Mouse (Mus musculus) hindbrain, embryonic 10.5 days (tissue): ENCODE measurements at regions not wholly inside any gene's neighbourhood (a gene's known extent, or its start where the extent isn't known, plus 50 kb on each side); places are given as distances from the start of the nearest gene placed in this dataset.

ENCODE experiments used
- DNase-seq: peaks from one replicate; pipeline ENCODE4 v3.0.0-alpha.2; 2017; ENCODE audit warnings: low spot score
- H3K27ac ChIP-seq: fragments of 300-500 bp; sonication (generic); 2 replicates; pipeline ENCODE4 v1.5.1; 2016; ENCODE audit warnings: mild to moderate bottlenecking, moderate library complexity
- H3K27me3 ChIP-seq: fragments of 300-500 bp; sonication (generic); 2 replicates; pipeline ENCODE4 v1.6.1; 2016; ENCODE audit warnings: mild to moderate bottlenecking; ENCODE audit not compliant: poor library complexity, insufficient read depth, severe bottlenecking
- H3K36me3 ChIP-seq: fragments of 300-500 bp; sonication (generic); 2 replicates; pipeline ENCODE4 v1.6.1; 2016; ENCODE audit warnings: mild to moderate bottlenecking, moderate library complexity
- H3K4me1 ChIP-seq: fragments of 300-500 bp; sonication (generic); replicated peaks from 2 replicates; pipeline ENCODE4 v1.6.1; 2016; ENCODE audit warnings: mild to moderate bottlenecking
- H3K4me3 ChIP-seq: fragments of 300-500 bp; sonication (generic); 2 replicates; pipeline ENCODE4 v1.5.1; 2016; ENCODE audit warnings: mild to moderate bottlenecking, moderate library complexity
- H3K9me3 ChIP-seq: fragments of 300-500 bp; sonication (generic); 2 replicates; pipeline ENCODE4 v1.6.1; 2016; ENCODE audit warnings: mild to moderate bottlenecking, moderate library complexity
- WGBS: fragments of 180-500 bp; shearing (Covaris S2); methylation state at CpG from one replicate; pipeline ENCODE4 v1.1.7; 2016; 5-methylcytosine and 5-hydroxymethylcytosine counted together

- Histone ChIP-seq H3K36me3 (no peaks in the 10 kb centered on the region), H3K4me1 (no peaks in the 10 kb centered on the region), H3K27ac (no peak overlapping the region), H3K4me3 (no peak overlapping the region), H3K9me3 (peaks cover 3% of the 10 kb centered on the region; the same call in 1 of the 2 replicates), H3K27me3 (no peaks in the 10 kb centered on the region)
- WGBS = 63% methylated on average over 2 of the region's 2 CpGs
- DNase-seq = no peak
Observed at GRCm38 (mm10) chr15:27381565-27381964, 84.9 kb upstream of the Ank start.

- H3K27me3 ChIP-seq = no peaks in the 10 kb centered on the region
- 0 out of 2 replicates have a peak, but pooled peaks cover 2% of the 10 kb centered on the region for H3K9me3 ChIP-seq
- no peak overlapping the region for H3K27ac ChIP-seq
- no peak overlapping the region for H3K4me3 ChIP-seq
- DNase-seq = no peak
- no peaks in the 10 kb centered on the region for H3K4me1 ChIP-seq
- no peaks in the 10 kb centered on the region for H3K36me3 ChIP-seq
- 96% methylated on average over 2 of the region's 2 CpGs for WGBS
Observed at GRCm38 (mm10) chr15:27390567-27390966, 75.9 kb upstream of the Ank start.

GRCm38 (mm10) chr15:27405721-27406161, 60.7 kb upstream of the Ank start:
- no peak for DNase-seq
- no peaks in the 10 kb centered on the region for H3K4me1 ChIP-seq
- H3K36me3 ChIP-seq = no peaks in the 10 kb centered on the region
- 80% methylated on average over 20 of the region's 20 CpGs for WGBS
- H3K27ac ChIP-seq = no peak overlapping the region
- no peaks in the 10 kb centered on the region for H3K9me3 ChIP-seq
- no peaks in the 10 kb centered on the region for H3K27me3 ChIP-seq
- H3K4me3 ChIP-seq = no peak overlapping the region

- Histone ChIP-seq H3K27me3 (no peaks in the 10 kb centered on the region), H3K36me3 (no peaks in the 10 kb centered on the region), H3K9me3 (no peaks in the 10 kb centered on the region), H3K27ac (no peak overlapping the region), H3K4me3 (no peak overlapping the region), H3K4me1 (no peaks in the 10 kb centered on the region)
- whole genome bisulfite sequencing = 93% methylated on average over 8 of the region's 8 CpGs
- DNase-seq = no peak
Observed at GRCm38 (mm10) chr15:27409856-27410255, 56.6 kb upstream of the Ank start.

DNA sequence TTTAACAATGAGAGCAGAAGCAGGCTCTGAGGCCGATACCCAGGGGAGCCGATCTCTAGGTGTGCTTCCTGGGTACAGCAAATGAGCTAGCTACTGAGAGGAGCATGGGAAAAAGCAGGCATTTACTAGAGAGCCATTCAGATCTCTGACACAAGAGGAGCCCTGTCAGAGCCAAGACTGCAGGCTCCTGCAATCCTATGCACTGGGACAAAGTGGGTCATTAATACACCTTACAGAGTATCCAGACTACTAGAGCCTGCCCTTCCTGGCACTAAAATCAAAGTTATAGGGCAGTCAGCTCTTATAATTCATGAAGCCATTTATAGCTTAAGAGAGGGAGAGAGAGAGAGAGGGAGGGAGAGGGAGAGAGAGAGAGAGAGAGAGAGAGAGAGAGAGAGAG, 54.2 kb upstream of the Ank start:
- Histone ChIP-seq H3K36me3 (no peaks in the 10 kb centered on the region), H3K27me3 (no peaks in the 10 kb centered on the region), H3K4me3 (no peak overlapping the region), H3K9me3 (no peaks in the 10 kb centered on the region), H3K27ac (no peak overlapping the region), H3K4me1 (no peaks in the 10 kb centered on the region)
- 91% methylated on average over 2 of the region's 2 CpGs for WGBS
- DNase-seq = no peak

DNA sequence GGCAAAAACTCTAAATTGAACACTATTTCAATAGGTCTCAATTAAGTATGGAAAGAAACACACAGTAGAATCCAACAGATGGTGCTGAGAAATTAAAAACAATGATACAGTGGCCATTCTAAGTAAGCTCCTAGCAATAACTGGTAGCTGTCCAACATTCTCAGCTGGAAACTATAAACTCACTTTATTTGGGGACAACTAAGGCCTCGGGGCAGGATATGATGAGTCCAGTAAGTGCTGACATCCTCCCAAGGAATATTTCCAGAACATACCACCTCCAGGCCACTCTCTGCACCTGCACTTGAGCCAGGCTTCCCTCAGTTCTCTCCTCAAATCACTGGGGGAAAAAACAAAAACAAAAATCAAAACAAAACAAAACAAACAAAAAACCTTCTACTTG, 53.7 kb upstream of the Ank start:
- 77% methylated on average over 1 of the region's 1 CpGs for WGBS

DNA sequence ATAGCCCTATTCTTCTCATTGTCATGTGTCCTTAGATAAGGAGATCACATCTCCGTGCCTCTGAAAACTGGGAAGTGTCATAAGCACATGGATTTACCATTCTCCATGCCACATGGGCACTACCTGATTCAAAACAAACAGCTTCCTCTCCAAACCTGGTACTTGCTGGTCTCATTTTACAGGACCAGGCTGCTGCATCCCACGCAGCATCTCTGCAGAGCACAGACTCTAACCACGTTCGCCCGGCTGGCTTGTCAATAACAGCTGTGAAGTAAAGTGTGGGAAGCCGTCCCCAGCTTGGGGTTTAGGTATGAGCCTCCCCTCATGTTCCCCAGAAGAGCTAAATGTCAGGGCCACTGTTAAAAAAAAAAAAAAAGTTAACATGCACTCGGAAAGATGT, 53.0 kb upstream of the Ank start:
- no peaks in the 10 kb centered on the region for H3K9me3 ChIP-seq
- 90% methylated on average over 7 of the region's 7 CpGs for WGBS
- H3K4me1 ChIP-seq = no peaks in the 10 kb centered on the region
- H3K4me3 ChIP-seq = no peak overlapping the region
- H3K27ac ChIP-seq = no peak overlapping the region
- H3K27me3 ChIP-seq = no peaks in the 10 kb centered on the region
- no peaks in the 10 kb centered on the region for H3K36me3 ChIP-seq
- DNase-seq = no peak

More for the DNA sequence above, 53.7 kb upstream of the Ank start:
- no peaks in the 10 kb centered on the region for H3K36me3 ChIP-seq
- no peaks in the 10 kb centered on the region for H3K4me1 ChIP-seq
- no peak for DNase-seq
- no peaks in the 10 kb centered on the region for H3K9me3 ChIP-seq
- H3K27me3 ChIP-seq = no peaks in the 10 kb centered on the region
- no peak overlapping the region for H3K4me3 ChIP-seq
- no peak overlapping the region for H3K27ac ChIP-seq

DNA sequence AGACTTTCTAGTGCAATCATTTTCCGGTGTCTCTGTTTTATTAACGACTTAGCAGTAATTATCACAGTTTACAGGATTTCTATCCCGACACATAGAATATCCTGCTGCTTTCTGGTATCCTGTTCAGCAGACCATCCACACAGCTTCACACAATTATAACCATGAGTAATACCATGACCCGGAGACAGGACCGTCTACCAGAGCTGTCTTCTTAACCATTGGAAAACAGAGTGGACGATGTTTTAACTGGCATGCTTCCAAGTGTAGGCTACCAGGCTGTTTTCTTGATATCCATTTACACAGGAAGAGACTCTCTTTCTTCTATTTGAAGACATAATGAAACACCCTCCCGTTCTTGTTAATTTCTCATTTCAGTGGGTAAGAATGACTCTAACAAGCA, 51.7 kb upstream of the Ank start:
- Histone ChIP-seq H3K4me1 (no peaks in the 10 kb centered on the region), H3K27me3 (no peaks in the 10 kb centered on the region), H3K27ac (no peak overlapping the region), H3K4me3 (no peak overlapping the region), H3K36me3 (no peaks in the 10 kb centered on the region), H3K9me3 (no peaks in the 10 kb centered on the region)
- 88% methylated on average over 7 of the region's 7 CpGs for WGBS
- no peak for DNase-seq
